Mouse (Mus musculus) regulatory T cell (primary cell): ENCODE results near the gene Tmprss4.

Source experiments
- in situ Hi-C: fragments of 300-600 bp; cut with MboI, MseI; formaldehyde crosslinking; loops from one replicate; pipeline ENCODE4 v1.15.1; 2025; ENCODE audit warnings: high pct_unique_total_duplicates

The Tmprss4 gene

GRCm38 (mm10) chr9:45197549-45197948, 6.3 kb downstream of the Tmprss4 start:
- in situ Hi-C loops: no loop called here

- in situ Hi-C loops: no loop called here
Observed at GRCm38 (mm10) chr9:45196125-45196830, 7.6 kb downstream of the Tmprss4 start.

GRCm38 (mm10) chr9:45195468-45195867, 8.4 kb downstream of the Tmprss4 start:
- in situ Hi-C loops: no loop called here

GRCm38 (mm10) chr9:45189661-45190174, 14.2 kb downstream of the Tmprss4 start:
- in situ Hi-C loops: no loop called here

- in situ Hi-C loops: no loop called here
Observed at GRCm38 (mm10) chr9:45188570-45189563, 15.0 kb downstream of the Tmprss4 start.

GRCm38 (mm10) chr9:45185250-45185649, 18.6 kb downstream of the Tmprss4 start:
- in situ Hi-C loops: no loop called here

GRCm38 (mm10) chr9:45183266-45183665, 20.6 kb downstream of the Tmprss4 start:
- in situ Hi-C loops: no loop called here

GRCm38 (mm10) chr9:45182521-45182920, 21.4 kb downstream of the Tmprss4 start:
- in situ Hi-C loops: no loop called here

GRCm38 (mm10) chr9:45181770-45182169, 22.1 kb downstream of the Tmprss4 start, which contains the start of gene BC049352:
TSS of gene BC049352 (plus strand) at chr9:45182007.
- in situ Hi-C loops: no loop called here

- in situ Hi-C loops: no loop called here
Observed at GRCm38 (mm10) chr9:45179282-45179681, 24.6 kb downstream of the Tmprss4 start.

GRCm38 (mm10) chr9:45173475-45173874, 30.4 kb downstream of the Tmprss4 start:
- in situ Hi-C loops: no loop called here

- in situ Hi-C loops: no loop called here
Observed at GRCm38 (mm10) chr9:45171073-45171610, 32.8 kb downstream of the Tmprss4 start.

- in situ Hi-C loops: no loop called here
Observed at GRCm38 (mm10) chr9:45170150-45170549, 33.7 kb downstream of the Tmprss4 start.

GRCm38 (mm10) chr9:45167903-45168302, 36.0 kb downstream of the Tmprss4 start:
- in situ Hi-C loops: no loop called here

- in situ Hi-C loops: no loop called here
Observed at GRCm38 (mm10) chr9:45153361-45153760, 50.5 kb downstream of the Tmprss4 start.

GRCm38 (mm10) chr9:45150933-45151332, 53.0 kb downstream of the Tmprss4 start:
- in situ Hi-C loops: no loop called here

- in situ Hi-C loops: no loop called here
Observed at GRCm38 (mm10) chr9:45146267-45146597, 57.7 kb downstream of the Tmprss4 start.

- in situ Hi-C loops: no loop called here
Observed at GRCm38 (mm10) chr9:45145533-45146266, 58.2 kb downstream of the Tmprss4 start.

- in situ Hi-C loops: no loop called here
Observed at GRCm38 (mm10) chr9:45142686-45143085, 61.2 kb downstream of the Tmprss4 start.

GRCm38 (mm10) chr9:45140945-45141344, 62.9 kb downstream of the Tmprss4 start:
- in situ Hi-C loops: no loop called here

- in situ Hi-C loops: no loop called here
Observed at GRCm38 (mm10) chr9:45139082-45139481, 64.8 kb downstream of the Tmprss4 start.
